Mouse (Mus musculus): ENCODE results near the gene Ptprd. TPM values are rescaled to one million over a fixed set of nuclear protein-coding genes. Genes with fewer than 3 reads are reported as not detected.
"Not testable (repeated sequence)": the region's sequence is repeated elsewhere in the genome, so short reads cannot be mapped to it uniquely, and the experiment has no call there.

Gene Ptprd
- total RNA-seq, 1 experiment from 2014 or later: not detected

GRCm38 (mm10) chr4:76056836-76057235 is 2154.9 kb downstream of the Ptprd start:
- no peak for ATAC-seq (replicated peaks in 1 of 2; ENCODE audit: insufficient read depth in 1 of 2, low FRiP score in 2 of 2, low TSS enrichment in 1 of 2, low read depth in 1 of 2, poor library complexity in 2 of 2, severe bottlenecking in 2 of 2)

DNA sequence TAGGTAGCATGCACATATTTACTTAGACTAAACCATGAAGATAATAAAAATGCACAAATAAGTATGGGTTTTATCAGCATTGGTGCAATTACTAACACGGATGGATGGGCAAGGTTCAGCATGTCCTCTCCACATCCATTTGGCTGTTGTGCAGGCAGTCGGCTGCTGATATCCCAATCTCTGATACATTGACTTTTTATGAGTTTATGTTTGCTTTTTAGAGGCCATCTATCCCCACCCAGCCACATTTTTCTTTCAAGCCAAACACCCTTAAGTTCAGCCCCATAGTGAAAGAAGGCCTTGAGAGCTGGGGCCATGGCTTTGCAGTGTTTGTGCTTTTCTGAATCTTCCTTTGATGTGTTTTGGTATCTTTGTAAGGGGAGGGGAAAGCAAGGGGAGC is 2166.1 kb downstream of the Ptprd start:
- ATAC-seq (replicated peaks in 1 of 2; ENCODE audit: insufficient read depth in 1 of 2, low FRiP score in 2 of 2, low TSS enrichment in 1 of 2, low read depth in 1 of 2, poor library complexity in 2 of 2, severe bottlenecking in 2 of 2): no peak

DNA sequence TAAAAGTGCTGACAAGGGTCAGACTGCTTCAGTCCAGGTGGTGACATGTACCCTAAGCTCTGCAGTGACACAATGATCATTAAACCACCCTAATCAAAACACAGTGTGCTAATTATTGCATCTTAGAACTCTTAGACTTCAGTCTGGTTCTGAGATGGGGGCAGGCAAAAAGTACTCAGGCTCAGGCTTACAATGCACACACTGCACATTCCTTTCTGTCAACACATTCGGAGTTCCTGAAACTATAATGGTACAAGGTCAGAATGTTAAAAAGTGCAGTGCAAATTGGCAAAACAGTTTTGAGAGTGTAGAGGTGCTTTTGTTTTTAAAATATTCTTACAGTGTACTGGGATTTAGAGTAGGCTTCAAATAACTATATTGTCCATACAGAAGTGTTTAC is 2167.0 kb downstream of the Ptprd start:
- ATAC-seq (replicated peaks in 1 of 2; ENCODE audit: insufficient read depth in 1 of 2, low FRiP score in 2 of 2, low TSS enrichment in 1 of 2, low read depth in 1 of 2, poor library complexity in 2 of 2, severe bottlenecking in 2 of 2): no peak

- not testable (repeated sequence) for ATAC-seq (replicated peaks in 1 of 2; ENCODE audit: insufficient read depth in 1 of 2, low FRiP score in 2 of 2, low TSS enrichment in 1 of 2, low read depth in 1 of 2, poor library complexity in 2 of 2, severe bottlenecking in 2 of 2)
These were observed 2174.6 kb downstream of the Ptprd start for GRCm38 (mm10) chr4:76037178-76037577.

- ATAC-seq (replicated peaks in 1 of 2; ENCODE audit: insufficient read depth in 1 of 2, low FRiP score in 2 of 2, low TSS enrichment in 1 of 2, low read depth in 1 of 2, poor library complexity in 2 of 2, severe bottlenecking in 2 of 2): no peak
These were observed 2186.0 kb downstream of the Ptprd start for GRCm38 (mm10) chr4:76025571-76026325.

- ATAC-seq (replicated peaks in 1 of 2; ENCODE audit: insufficient read depth in 1 of 2, low FRiP score in 2 of 2, low TSS enrichment in 1 of 2, low read depth in 1 of 2, poor library complexity in 2 of 2, severe bottlenecking in 2 of 2): no peak
These were observed 2187.3 kb downstream of the Ptprd start for GRCm38 (mm10) chr4:76024502-76024821.

DNA sequence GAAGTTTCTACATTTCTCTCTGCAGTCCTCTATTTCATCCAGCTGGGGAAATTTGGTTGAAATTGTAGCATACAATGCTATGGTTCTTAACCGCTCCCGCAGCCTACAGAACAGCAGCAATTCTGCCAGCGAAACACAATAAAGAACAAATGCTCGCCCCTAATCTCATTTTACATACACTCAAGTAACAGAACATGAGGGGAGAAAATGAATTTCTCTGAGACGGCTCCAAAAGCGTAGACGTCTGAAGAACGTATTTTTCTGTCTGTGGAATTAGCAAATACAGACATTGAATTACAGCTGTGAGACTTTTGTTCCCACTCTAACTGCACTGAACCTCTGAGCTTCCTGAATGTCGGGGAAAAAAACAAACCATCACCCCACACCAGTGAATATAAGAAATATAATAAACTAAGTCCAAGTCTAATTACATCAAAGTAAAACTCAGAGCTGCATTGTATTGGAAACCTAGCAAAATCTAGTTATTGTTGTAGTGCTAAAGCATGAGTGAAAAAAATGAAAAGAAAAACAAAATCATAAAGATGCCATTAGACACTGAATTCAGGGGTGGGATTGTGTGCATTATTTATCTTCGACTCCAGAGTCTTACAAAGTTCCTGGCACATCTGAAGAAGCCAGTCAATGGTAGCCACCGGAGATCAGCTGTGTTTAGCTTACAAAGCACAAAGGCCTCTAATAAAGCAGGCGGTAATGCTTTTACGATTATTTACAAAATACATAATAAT is 2187.8 kb downstream of the Ptprd start:
- ATAC-seq (replicated peaks in 1 of 2; ENCODE audit: insufficient read depth in 1 of 2, low FRiP score in 2 of 2, low TSS enrichment in 1 of 2, low read depth in 1 of 2, poor library complexity in 2 of 2, severe bottlenecking in 2 of 2): no peak

- no peak for ATAC-seq (replicated peaks in 1 of 2; ENCODE audit: insufficient read depth in 1 of 2, low FRiP score in 2 of 2, low TSS enrichment in 1 of 2, low read depth in 1 of 2, poor library complexity in 2 of 2, severe bottlenecking in 2 of 2)
These were observed 2190.1 kb downstream of the Ptprd start for GRCm38 (mm10) chr4:76021670-76022069.

DNA sequence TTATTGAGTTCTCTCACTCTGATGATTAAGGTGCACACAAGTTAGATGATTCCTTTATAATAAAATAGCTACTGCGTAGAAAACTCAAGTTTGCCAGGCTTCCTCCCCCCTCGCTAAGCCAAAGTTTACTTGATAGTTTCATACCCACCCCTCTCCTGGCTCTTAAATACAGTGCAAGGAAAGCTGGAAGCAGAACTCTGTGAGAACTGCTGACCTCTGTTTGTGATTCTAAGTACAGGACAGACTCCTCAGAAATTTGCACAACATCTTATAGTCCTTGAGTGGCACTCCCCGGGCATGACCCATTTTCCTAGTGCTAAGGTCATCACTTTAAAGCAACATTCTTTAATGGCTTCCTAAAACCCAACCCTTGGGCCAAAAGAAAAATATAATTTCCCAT is 2196.7 kb downstream of the Ptprd start:
- no peak for ATAC-seq (replicated peaks in 1 of 2; ENCODE audit: insufficient read depth in 1 of 2, low FRiP score in 2 of 2, low TSS enrichment in 1 of 2, low read depth in 1 of 2, poor library complexity in 2 of 2, severe bottlenecking in 2 of 2)

GRCm38 (mm10) chr4:76014151-76014840 is 2197.5 kb downstream of the Ptprd start:
- ATAC-seq (replicated peaks in 1 of 2; ENCODE audit: insufficient read depth in 1 of 2, low FRiP score in 2 of 2, low TSS enrichment in 1 of 2, low read depth in 1 of 2, poor library complexity in 2 of 2, severe bottlenecking in 2 of 2): no peak

DNA sequence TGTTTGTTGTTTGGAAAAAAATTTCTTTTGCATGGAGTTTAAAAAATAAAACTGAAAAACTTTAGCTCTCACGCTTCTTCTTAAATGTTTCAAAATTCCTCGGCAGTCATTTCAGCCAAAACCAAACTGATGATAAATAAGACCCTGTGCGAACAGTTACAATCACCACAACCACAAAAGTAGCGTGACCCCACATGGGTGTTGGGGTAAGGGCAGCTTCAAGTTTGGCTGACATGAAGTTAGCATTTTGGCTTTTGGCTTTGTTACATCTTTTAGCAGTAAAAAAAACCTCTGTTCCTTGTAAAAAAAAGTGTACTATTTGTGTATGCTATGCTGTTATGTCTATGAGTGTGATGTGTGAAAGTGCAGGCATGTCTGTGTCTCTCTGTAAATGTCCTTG is 2203.2 kb downstream of the Ptprd start:
- no peak for ATAC-seq (replicated peaks in 1 of 2; ENCODE audit: insufficient read depth in 1 of 2, low FRiP score in 2 of 2, low TSS enrichment in 1 of 2, low read depth in 1 of 2, poor library complexity in 2 of 2, severe bottlenecking in 2 of 2)

GRCm38 (mm10) chr4:76007219-76007618 is 2204.5 kb downstream of the Ptprd start:
- no peak for ATAC-seq (replicated peaks in 1 of 2; ENCODE audit: insufficient read depth in 1 of 2, low FRiP score in 2 of 2, low TSS enrichment in 1 of 2, low read depth in 1 of 2, poor library complexity in 2 of 2, severe bottlenecking in 2 of 2)

DNA sequence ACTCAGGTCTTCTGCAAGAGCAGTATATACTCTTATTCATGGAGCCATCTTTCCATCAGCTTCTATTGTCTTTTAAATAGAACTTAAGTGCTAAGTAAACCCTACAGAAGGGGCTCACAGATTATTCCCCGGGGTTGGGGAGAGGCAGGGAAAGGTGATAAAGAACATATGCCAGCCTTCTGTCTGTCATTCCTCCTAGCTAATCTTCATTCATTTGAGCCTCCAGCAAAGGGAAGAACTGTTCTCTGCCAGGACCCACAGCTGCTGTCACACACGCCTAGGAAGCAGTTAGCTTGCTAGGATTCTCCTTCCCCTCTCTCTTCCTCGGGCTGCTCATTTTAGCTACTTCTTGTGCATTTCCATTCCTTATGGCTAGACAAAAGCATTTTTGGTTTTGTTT is 2205.0 kb downstream of the Ptprd start:
- no peak for ATAC-seq (replicated peaks in 1 of 2; ENCODE audit: insufficient read depth in 1 of 2, low FRiP score in 2 of 2, low TSS enrichment in 1 of 2, low read depth in 1 of 2, poor library complexity in 2 of 2, severe bottlenecking in 2 of 2)

DNA sequence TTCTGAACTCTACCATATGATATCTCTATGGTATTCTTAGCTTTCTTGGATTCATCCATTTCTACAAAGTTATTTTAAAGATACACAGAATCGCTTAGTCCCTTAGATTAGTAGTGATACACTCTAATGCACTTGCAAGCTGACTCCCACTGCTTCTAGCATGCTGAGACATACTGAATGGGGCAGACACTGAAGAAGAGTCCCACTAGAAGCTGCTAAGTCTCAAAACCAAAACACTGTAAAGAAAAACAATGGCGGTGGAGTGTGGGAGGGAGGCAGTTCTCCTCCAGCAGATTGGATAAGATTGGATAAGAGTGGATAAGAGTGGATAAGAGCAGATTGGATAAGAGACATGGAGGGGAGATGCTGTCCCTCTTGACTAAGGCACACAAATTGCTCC is 2207.6 kb downstream of the Ptprd start:
- no peak for ATAC-seq (replicated peaks in 1 of 2; ENCODE audit: insufficient read depth in 1 of 2, low FRiP score in 2 of 2, low TSS enrichment in 1 of 2, low read depth in 1 of 2, poor library complexity in 2 of 2, severe bottlenecking in 2 of 2)

- no peak for ATAC-seq (replicated peaks in 1 of 2; ENCODE audit: insufficient read depth in 1 of 2, low FRiP score in 2 of 2, low TSS enrichment in 1 of 2, low read depth in 1 of 2, poor library complexity in 2 of 2, severe bottlenecking in 2 of 2)
These were observed 2211.5 kb downstream of the Ptprd start for GRCm38 (mm10) chr4:76000258-76000657.

- ATAC-seq (replicated peaks in 1 of 2; ENCODE audit: insufficient read depth in 1 of 2, low FRiP score in 2 of 2, low TSS enrichment in 1 of 2, low read depth in 1 of 2, poor library complexity in 2 of 2, severe bottlenecking in 2 of 2): no peak
These were observed 2215.9 kb downstream of the Ptprd start for GRCm38 (mm10) chr4:75995841-75996240.

- ATAC-seq (replicated peaks in 1 of 2; ENCODE audit: insufficient read depth in 1 of 2, low FRiP score in 2 of 2, low TSS enrichment in 1 of 2, low read depth in 1 of 2, poor library complexity in 2 of 2, severe bottlenecking in 2 of 2): no peak
These were observed 2217.2 kb downstream of the Ptprd start for GRCm38 (mm10) chr4:75994576-75994975.

- no peak for ATAC-seq (replicated peaks in 1 of 2; ENCODE audit: insufficient read depth in 1 of 2, low FRiP score in 2 of 2, low TSS enrichment in 1 of 2, low read depth in 1 of 2, poor library complexity in 2 of 2, severe bottlenecking in 2 of 2)
These were observed 2218.7 kb downstream of the Ptprd start for GRCm38 (mm10) chr4:75993092-75993491.
